Mouse (Mus musculus) kidney, embryonic 15.5 days (tissue): ENCODE measurements around the gene Pak6. TPM values are rescaled to one million over a fixed set of nuclear protein-coding genes. Genes with fewer than 3 reads are reported as not detected.
A peak's percentile ranks its signal among the peaks of the same experiment; 100 is the strongest.

Source experiments
- ATAC-seq: fragments of 200-750 bp; cut with Nextera tagmentation; replicated peaks from 2 replicates; pipeline ENCODE4 v1.8.0; 2017; ENCODE audit warnings: moderate TSS enrichment; ENCODE audit not compliant: low FRiP score
- H3K27ac ChIP-seq: fragments of 300-500 bp; sonication (generic); 2 replicates; pipeline ENCODE4 v1.5.1; 2015; ENCODE audit warnings: mild to moderate bottlenecking, inconsistent platforms
- H3K27me3 ChIP-seq: fragments of 300-500 bp; sonication (generic); 2 replicates; pipeline ENCODE4 v1.6.1; 2015; ENCODE audit warnings: inconsistent platforms
- H3K36me3 ChIP-seq: fragments of 300-500 bp; sonication (generic); 2 replicates; pipeline ENCODE4 v1.6.1; 2015; ENCODE audit warnings: inconsistent platforms
- H3K4me1 ChIP-seq: fragments of 300-500 bp; sonication (generic); 2 replicates; pipeline ENCODE4 v1.6.1; 2015; ENCODE audit warnings: inconsistent platforms
- H3K4me2 ChIP-seq: fragments of 300-500 bp; sonication (generic); 2 replicates; pipeline ENCODE4 v1.6.1; 2015; ENCODE audit warnings: moderate library complexity, mild to moderate bottlenecking, inconsistent platforms
- H3K4me3 ChIP-seq: fragments of 300-500 bp; sonication (generic); replicated peaks from 2 replicates; pipeline ENCODE4 v1.5.1; 2015; ENCODE audit warnings: mild to moderate bottlenecking, inconsistent platforms
- H3K9ac ChIP-seq: fragments of 300-500 bp; sonication (generic); 2 replicates; pipeline ENCODE4 v1.6.1; 2015; ENCODE audit warnings: mild to moderate bottlenecking, inconsistent platforms
- H3K9me3 ChIP-seq: fragments of 300-500 bp; sonication (generic); replicated peaks from 2 replicates; pipeline ENCODE4 v1.6.1; 2016; ENCODE audit warnings: inconsistent platforms
- WGBS: fragments of 180-500 bp; shearing (Covaris S2); methylation state at CpG from one replicate; pipeline ENCODE4 v1.1.7; 2015; ENCODE audit warnings: mixed read lengths; 5-methylcytosine and 5-hydroxymethylcytosine counted together
- polyA plus RNA-seq: library from polyadenylated mRNA; unstranded; fragments of >200 nt; fragmentation: Nextera tagmentation; extraction: Ambion mirVana; gene quantifications from 2 replicates; pipeline ENCODE4 v1.2.1, GENCODE M21; 2015

Pak6 gene
- polyA plus RNA-seq, 1 experiment from 2014 or later = 1.3 TPM

GRCm38 (mm10) chr2:118701971-118702882, 39.1 kb downstream of the Pak6 start:
- Histone ChIP-seq H3K4me3 (peak overlapping the region; percentile 49), H3K27me3 (peaks cover 94% of the 10 kb centered on the region), H3K36me3 (no peaks in the 10 kb centered on the region), H3K9ac (no peak overlapping the region), H3K9me3 (no peaks in the 10 kb centered on the region), H3K27ac (no peak overlapping the region), H3K4me2 (peak overlapping the region; percentile 82), H3K4me1 (peaks cover 58% of the 10 kb centered on the region)
- no peak; the same call in 1 of the 2 replicates for ATAC-seq
- 4% methylated on average over 51 of the region's 51 CpGs for WGBS

GRCm38 (mm10) chr2:118702883-118703761, 40.0 kb downstream of the Pak6 start:
- 0 out of 2 replicates have a peak overlapping the region, but pooled peaks have one; percentile 24 for H3K9ac ChIP-seq
- H3K4me2 ChIP-seq = peak overlapping the region; percentile 82
- no peaks in the 10 kb centered on the region for H3K36me3 ChIP-seq
- no peaks in the 10 kb centered on the region for H3K9me3 ChIP-seq
- peak; percentile 56 for ATAC-seq
- peaks cover 94% of the 10 kb centered on the region for H3K27me3 ChIP-seq
- peaks cover 51% of the 10 kb centered on the region for H3K4me1 ChIP-seq
- H3K4me3 ChIP-seq = peak overlapping the region; percentile 49
- no peak overlapping the region for H3K27ac ChIP-seq
- WGBS = under 1% methylated on average over 93 of the region's 93 CpGs

GRCm38 (mm10) chr2:118703913-118704730, 41.0 kb downstream of the Pak6 start, which contains the start of gene Ankrd63:
Ankrd63 (minus strand) TSS chr2:118703963.
- 0 out of 2 replicates have a peak within 1 kb of the TSS, but pooled peaks have one; percentile 24 for H3K9ac ChIP-seq
- no peaks in the 10 kb centered on the region for H3K9me3 ChIP-seq
- no peak within 1 kb of the TSS for H3K27ac ChIP-seq
- peak within 1 kb of the TSS; percentile 82 for H3K4me2 ChIP-seq
- H3K36me3 ChIP-seq = no peaks in the 10 kb centered on the region
- WGBS = under 1% methylated on average over 50 of the region's 50 CpGs
- peak within 1 kb of the TSS; percentile 49 for H3K4me3 ChIP-seq
- 0 out of 2 replicates have a peak, but pooled peaks have one; percentile 13 for ATAC-seq
- H3K27me3 ChIP-seq = peaks cover 99% of the 10 kb centered on the region
- peaks cover 50% of the 10 kb centered on the region for H3K4me1 ChIP-seq

GRCm38 (mm10) chr2:118706436-118706835, 43.3 kb downstream of the Pak6 start:
- no peak overlapping the region for H3K4me2 ChIP-seq
- no peaks in the 10 kb centered on the region for H3K9me3 ChIP-seq
- no peak for ATAC-seq
- H3K4me3 ChIP-seq = no peak overlapping the region
- H3K27me3 ChIP-seq = peaks cover 100% of the 10 kb centered on the region
- peaks cover 57% of the 10 kb centered on the region for H3K4me1 ChIP-seq
- 11% methylated on average over 6 of the region's 6 CpGs for WGBS
- no peak overlapping the region for H3K27ac ChIP-seq
- no peaks in the 10 kb centered on the region for H3K36me3 ChIP-seq
- H3K9ac ChIP-seq = no peak overlapping the region

- H3K36me3 ChIP-seq = no peaks in the 10 kb centered on the region
- H3K27me3 ChIP-seq = peaks cover 100% of the 10 kb centered on the region
- H3K27ac ChIP-seq = no peak overlapping the region
- no peak for ATAC-seq
- H3K9me3 ChIP-seq = no peaks in the 10 kb centered on the region
- 75% methylated on average over 4 of the region's 4 CpGs for WGBS
- H3K9ac ChIP-seq = no peak overlapping the region
- H3K4me3 ChIP-seq = no peak overlapping the region
- peaks cover 46% of the 10 kb centered on the region for H3K4me1 ChIP-seq
- no peak overlapping the region for H3K4me2 ChIP-seq
These were observed 45.4 kb downstream of the Pak6 start for GRCm38 (mm10) chr2:118708472-118708871.

GRCm38 (mm10) chr2:118709655-118710221, 46.6 kb downstream of the Pak6 start:
- no peak overlapping the region for H3K27ac ChIP-seq
- peaks cover 97% of the 10 kb centered on the region for H3K27me3 ChIP-seq
- H3K9ac ChIP-seq = no peak overlapping the region
- 40% methylated on average over 4 of the region's 4 CpGs for WGBS
- H3K4me3 ChIP-seq = no peak overlapping the region
- no peak for ATAC-seq
- peak overlapping the region; percentile 8; the same call in 1 of the 2 replicates for H3K4me2 ChIP-seq
- no peaks in the 10 kb centered on the region for H3K36me3 ChIP-seq
- peaks cover 35% of the 10 kb centered on the region for H3K4me1 ChIP-seq
- no peaks in the 10 kb centered on the region for H3K9me3 ChIP-seq

- Histone ChIP-seq H3K4me3 (peak overlapping the region; percentile 46), H3K4me2 (peak overlapping the region; percentile 89), H3K27ac (no peak overlapping the region), H3K36me3 (no peaks in the 10 kb centered on the region), H3K4me1 (peaks cover 32% of the 10 kb centered on the region), H3K9me3 (no peaks in the 10 kb centered on the region), H3K27me3 (peaks cover 96% of the 10 kb centered on the region), H3K9ac (peak overlapping the region; percentile 42)
- under 1% methylated on average over 36 of the region's 36 CpGs for WGBS
- ATAC-seq = peak; percentile 71; the same call in 1 of the 2 replicates
These were observed 48.0 kb downstream of the Pak6 start for GRCm38 (mm10) chr2:118711038-118711494.

- H3K36me3 ChIP-seq = no peaks in the 10 kb centered on the region
- H3K4me1 ChIP-seq = peaks cover 26% of the 10 kb centered on the region
- peaks cover 71% of the 10 kb centered on the region for H3K27me3 ChIP-seq
- ATAC-seq = no peak
- 88% methylated on average over 6 of the region's 6 CpGs for WGBS
- H3K9ac ChIP-seq = no peak overlapping the region
- no peaks in the 10 kb centered on the region for H3K9me3 ChIP-seq
- no peak overlapping the region for H3K4me2 ChIP-seq
- no peak overlapping the region for H3K4me3 ChIP-seq
- H3K27ac ChIP-seq = no peak overlapping the region
These were observed 50.5 kb downstream of the Pak6 start for GRCm38 (mm10) chr2:118713631-118714030.

GRCm38 (mm10) chr2:118714230-118714629, 51.1 kb downstream of the Pak6 start:
- peaks cover 71% of the 10 kb centered on the region for H3K27me3 ChIP-seq
- no peak for ATAC-seq
- 41% methylated on average over 4 of the region's 4 CpGs for WGBS

GRCm38 (mm10) chr2:118716677-118717076, 53.6 kb downstream of the Pak6 start:
- no peak overlapping the region for H3K9ac ChIP-seq
- H3K4me1 ChIP-seq = 0 out of 2 replicates have a peak, but pooled peaks cover under 1% of the 10 kb centered on the region
- 88% methylated on average over 5 of the region's 5 CpGs for WGBS
- no peaks in the 10 kb centered on the region for H3K9me3 ChIP-seq
- H3K27me3 ChIP-seq = peaks cover 50% of the 10 kb centered on the region
- H3K4me2 ChIP-seq = no peak overlapping the region
- H3K4me3 ChIP-seq = no peak overlapping the region
- H3K27ac ChIP-seq = no peak overlapping the region
- H3K36me3 ChIP-seq = no peaks in the 10 kb centered on the region
- ATAC-seq = no peak

More at GRCm38 (mm10) chr2:118714230-118714629, 51.1 kb downstream of the Pak6 start:
- no peak overlapping the region for H3K4me3 ChIP-seq
- no peaks in the 10 kb centered on the region for H3K9me3 ChIP-seq
- no peak overlapping the region for H3K9ac ChIP-seq
- no peak overlapping the region for H3K27ac ChIP-seq
- peaks cover 24% of the 10 kb centered on the region for H3K4me1 ChIP-seq
- no peak overlapping the region for H3K4me2 ChIP-seq
- H3K36me3 ChIP-seq = no peaks in the 10 kb centered on the region
